Mouse (Mus musculus) kidney, adult 8-10 months (tissue): ENCODE results near the gene Ncoa5.
A peak's percentile ranks its signal among the peaks of the same experiment; 100 is the strongest.

ENCODE experiments used
- DNase-seq, 2 experiments: peaks; one replicate each; pipeline ENCODE4 v3.0.0; 2022

Ncoa5 gene

GRCm38 (mm10) chr2:164953224-164953623, 81.4 kb downstream of the Ncoa5 start:
- DNase-seq = peak; percentile 53 to 70

- no peak for DNase-seq
These were observed 82.2 kb downstream of the Ncoa5 start for GRCm38 (mm10) chr2:164952448-164952847.

- no peak for DNase-seq
These were observed 82.9 kb downstream of the Ncoa5 start for GRCm38 (mm10) chr2:164951745-164952144.

- DNase-seq = no peak
These were observed 84.2 kb downstream of the Ncoa5 start for GRCm38 (mm10) chr2:164950501-164950900.
